Mouse (Mus musculus) brown adipose tissue, adult 24 weeks (tissue): ENCODE measurements around the gene Oasl2. TPM values are rescaled to one million over a fixed set of nuclear protein-coding genes. Genes with fewer than 3 reads are reported as not detected.
"Not testable (repeated sequence)": the region's sequence is repeated elsewhere in the genome, so short reads cannot be mapped to it uniquely, and the experiment has no call there.

ENCODE experiments used
- H3K27ac ChIP-seq: fragments of 200-500 bp; replicated peaks from 2 replicates; pipeline ENCODE4 v1.5.1; 2012; ENCODE audit warnings: low read depth, mild to moderate bottlenecking, low read length
- H3K4me1 ChIP-seq: fragments of 200-500 bp; 2 replicates; pipeline ENCODE4 v1.6.1; 2012; ENCODE audit warnings: low read length, mixed read lengths; ENCODE audit not compliant: control insufficient read depth, insufficient read depth, insufficient read length
- H3K4me3 ChIP-seq: fragments of 200-500 bp; 2 replicates; pipeline ENCODE4 v1.5.1; 2012; ENCODE audit warnings: low read depth, mild to moderate bottlenecking, low read length, moderate library complexity; ENCODE audit not compliant: insufficient read depth
- polyA plus RNA-seq: library from polyadenylated mRNA; stranded (reverse); fragments of >200 nt; gene quantifications from 2 replicates; pipeline ENCODE4 v1.2.4, GENCODE M21; 2012; ENCODE audit not compliant: missing spikeins, insufficient read depth, insufficient read length

The Oasl2 gene
- 3.3 and 5.9 TPM in 2 replicates for polyA plus RNA-seq

GRCm38 (mm10) chr5:114896688-114897373, at the start of gene Oasl2:
Oasl2 (plus strand) TSS chr5:114896936.
- Histone ChIP-seq H3K4me1 (0 out of 2 replicates have a peak, but pooled peaks cover 2% of the 10 kb centered on the region), H3K4me3 (peak within 1 kb of the TSS; percentile 70), H3K27ac (peak within 1 kb of the TSS; percentile 90)

GRCm38 (mm10) chr5:114851565-114852236, 45.0 kb upstream of the Oasl2 start:
- Histone ChIP-seq H3K4me1 (no peaks in the 10 kb centered on the region), H3K27ac (no peak overlapping the region), H3K4me3 (no peak overlapping the region)

DNA sequence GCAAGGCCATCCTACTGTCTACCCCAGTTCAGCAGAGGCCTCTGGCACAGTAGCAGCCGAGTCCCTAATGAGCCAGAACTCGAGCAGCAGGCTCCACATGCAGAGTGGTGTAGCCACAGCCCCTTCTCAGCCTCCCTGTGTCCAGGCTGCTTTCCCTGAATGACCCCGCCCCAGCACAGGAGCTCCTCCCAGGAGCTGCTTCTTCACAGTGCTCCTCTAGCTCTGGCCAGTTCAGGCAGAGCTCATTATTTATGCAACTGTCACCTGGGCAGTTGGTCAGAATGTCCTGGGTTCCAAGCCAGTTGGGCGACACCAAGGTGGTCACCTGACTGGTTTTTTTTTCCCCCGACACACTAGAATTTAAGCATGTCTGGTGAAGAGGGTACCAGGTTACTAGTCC, 43.4 kb upstream of the Oasl2 start, which contains the start of gene 4930519G04Rik:
Gene 4930519G04Rik, plus strand, starts transcription at position 301 of the 400 bp plus-strand sequence.
- not testable (repeated sequence) for H3K4me3 ChIP-seq, H3K27ac ChIP-seq

GRCm38 (mm10) chr5:114858582-114858981, 38.2 kb upstream of the Oasl2 start, which contains the start of gene Gm9936:
Gm9936 (minus strand) TSS chr5:114858682.
- no peak within 1 kb of the TSS for H3K4me3 ChIP-seq

More for the DNA sequence above, 43.4 kb upstream of the Oasl2 start, which contains the start of gene 4930519G04Rik:
- H3K4me1 ChIP-seq, result not testable (repeated sequence)

GRCm38 (mm10) chr5:114859253-114859652, 37.5 kb upstream of the Oasl2 start:
- Histone ChIP-seq H3K4me1 (0 out of 2 replicates have a peak, but pooled peaks cover 5% of the 10 kb centered on the region), H3K4me3 (no peak overlapping the region), H3K27ac (no peak overlapping the region)

More at GRCm38 (mm10) chr5:114858582-114858981, 38.2 kb upstream of the Oasl2 start, which contains the start of gene Gm9936:
- Histone ChIP-seq H3K4me1 (0 out of 2 replicates have a peak, but pooled peaks cover 5% of the 10 kb centered on the region), H3K27ac (no peak within 1 kb of the TSS)

- Histone ChIP-seq H3K27ac (no peak overlapping the region), H3K4me1 (0 out of 2 replicates have a peak, but pooled peaks cover 5% of the 10 kb centered on the region), H3K4me3 (no peak overlapping the region)
Measured at GRCm38 (mm10) chr5:114861730-114862129, 35.0 kb upstream of the Oasl2 start.

- Histone ChIP-seq H3K4me3 (no peak overlapping the region), H3K27ac (no peak overlapping the region), H3K4me1 (0 out of 2 replicates have a peak, but pooled peaks cover 5% of the 10 kb centered on the region)
Measured at GRCm38 (mm10) chr5:114864813-114865212, 31.9 kb upstream of the Oasl2 start.

- Histone ChIP-seq H3K27ac (no peak overlapping the region), H3K4me1 (0 out of 2 replicates have a peak, but pooled peaks cover 5% of the 10 kb centered on the region), H3K4me3 (no peak overlapping the region)
Measured at GRCm38 (mm10) chr5:114865279-114865678, 31.5 kb upstream of the Oasl2 start.

- Histone ChIP-seq H3K4me3 (no peak overlapping the region), H3K27ac (no peak overlapping the region), H3K4me1 (no peaks in the 10 kb centered on the region)
Measured at GRCm38 (mm10) chr5:114875858-114876257, 20.9 kb upstream of the Oasl2 start.

GRCm38 (mm10) chr5:114876331-114876730, 20.4 kb upstream of the Oasl2 start:
- Histone ChIP-seq H3K27ac (no peak overlapping the region), H3K4me3 (no peak overlapping the region), H3K4me1 (no peaks in the 10 kb centered on the region)

- no peak overlapping the region for H3K27ac ChIP-seq
- no peak overlapping the region for H3K4me3 ChIP-seq
- no peaks in the 10 kb centered on the region for H3K4me1 ChIP-seq
Measured at GRCm38 (mm10) chr5:114877487-114877886, 19.2 kb upstream of the Oasl2 start.

DNA sequence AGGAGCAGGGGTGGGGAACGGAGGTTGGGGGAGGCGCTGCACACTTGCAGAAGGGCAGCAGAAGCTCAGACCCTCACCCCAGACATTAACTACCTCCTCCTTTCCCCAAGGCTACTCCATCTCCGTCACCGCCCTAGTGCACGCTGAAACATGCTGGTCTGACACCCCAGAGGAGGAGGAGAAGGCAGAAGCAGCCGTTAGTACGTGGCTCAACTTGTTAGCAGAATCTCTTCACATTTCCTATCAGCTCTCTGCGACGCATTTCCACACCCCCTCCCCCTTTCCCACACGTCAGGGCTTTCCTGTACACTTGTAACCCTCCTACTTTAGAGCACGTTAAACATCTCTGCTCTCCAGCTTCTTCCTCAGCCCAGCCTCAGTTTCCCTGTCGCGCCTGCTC, 17.3 kb upstream of the Oasl2 start:
- H3K27ac ChIP-seq, result no peak overlapping the region
- H3K4me1 ChIP-seq, result no peaks in the 10 kb centered on the region
- no peak overlapping the region for H3K4me3 ChIP-seq

DNA sequence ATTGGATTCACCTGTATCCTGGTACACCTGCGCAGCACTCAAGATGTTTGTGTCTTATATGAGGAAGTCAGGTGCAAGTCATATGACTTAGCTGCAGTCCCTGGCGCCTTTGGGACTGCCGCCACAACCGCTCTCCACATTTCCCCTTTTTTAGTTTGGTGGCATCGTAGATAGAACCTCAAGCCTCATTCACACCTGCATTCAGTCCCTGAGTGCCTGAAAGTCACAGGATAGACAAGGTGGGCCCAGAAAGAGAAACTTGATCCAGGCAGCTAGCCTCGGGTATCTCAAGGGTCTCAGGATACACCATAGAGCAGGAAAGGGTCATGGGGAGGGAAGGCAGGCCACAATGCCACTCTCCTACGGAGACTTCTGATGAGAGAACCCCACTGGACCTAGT, 14.4 kb upstream of the Oasl2 start:
- H3K4me3 ChIP-seq, H3K4me1 ChIP-seq, H3K27ac ChIP-seq: not testable (repeated sequence)

DNA sequence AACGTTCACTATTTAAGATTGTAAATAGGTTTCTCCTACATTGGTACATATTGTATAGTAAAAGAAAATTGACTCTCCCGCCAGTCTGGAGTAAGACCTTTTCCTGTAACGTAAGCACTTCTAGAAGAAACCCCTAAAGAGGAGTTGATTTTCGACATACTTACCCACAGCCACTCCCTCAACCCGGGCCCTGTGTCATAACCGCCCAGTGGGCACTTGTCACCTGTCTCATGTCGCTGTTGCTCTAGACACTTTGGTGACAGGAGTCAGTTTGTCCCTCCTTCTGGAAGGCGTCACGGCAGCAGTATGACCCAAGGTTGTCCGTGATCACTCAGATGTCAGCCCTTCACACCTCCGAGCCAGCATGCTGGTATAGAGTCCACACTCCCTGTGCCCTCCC, 13.7 kb upstream of the Oasl2 start:
- Histone ChIP-seq H3K4me3 (no peak overlapping the region), H3K27ac (no peak overlapping the region), H3K4me1 (no peaks in the 10 kb centered on the region)

GRCm38 (mm10) chr5:114886801-114887200, 9.9 kb upstream of the Oasl2 start:
- Histone ChIP-seq H3K27ac (no peak overlapping the region), H3K4me3 (no peak overlapping the region), H3K4me1 (no peaks in the 10 kb centered on the region)
